Mouse (Mus musculus) ES-E14 (cell line): Measurements from ENCODE around the gene Cubn.

ENCODE experiments used
- CHD2 ChIP-seq: IDR thresholded peaks from 2 replicates; pipeline ENCODE4 v1.6.1; 2014; ENCODE audit warnings: mild to moderate bottlenecking, low read depth, low read length, inconsistent platforms
- HCFC1 ChIP-seq: IDR thresholded peaks from 2 replicates; pipeline ENCODE4 v1.6.1; 2012; ENCODE audit warnings: low read length, inconsistent platforms, borderline replicate concordance; ENCODE audit not compliant: insufficient read depth
- MAFK ChIP-seq: IDR thresholded peaks from 2 replicates; pipeline ENCODE4 v1.6.1; 2014; ENCODE audit warnings: mild to moderate bottlenecking, low read depth, low read length, inconsistent platforms; ENCODE audit not compliant: insufficient read depth
- ZC3H11A ChIP-seq: IDR thresholded peaks from 2 replicates; pipeline ENCODE4 v1.6.1; 2012; ENCODE audit warnings: low read depth, mild to moderate bottlenecking, inconsistent platforms, low read length, borderline replicate concordance
- ZNF384 ChIP-seq: IDR thresholded peaks from 2 replicates; pipeline ENCODE4 v1.6.1; 2012; ENCODE audit warnings: low read depth, low read length, inconsistent platforms

GRCm38 (mm10) chr2:13523540-13524456 lies 32.2 kb upstream of the Cubn start:
- no peak for TF ChIP-seq CHD2
- TF ChIP-seq ZNF384, result no peak
- TF ChIP-seq ZC3H11A, result no peak
- TF ChIP-seq HCFC1, result no peak
- no peak for TF ChIP-seq MAFK
